Mouse (Mus musculus): ENCODE results near the gene Eomes. TPM values are rescaled to one million over a fixed set of nuclear protein-coding genes. Genes with fewer than 3 reads are reported as not detected.

Eomes gene
- polyA plus RNA-seq, 1 experiment from 2014 or later: 18.0 TPM

DNA sequence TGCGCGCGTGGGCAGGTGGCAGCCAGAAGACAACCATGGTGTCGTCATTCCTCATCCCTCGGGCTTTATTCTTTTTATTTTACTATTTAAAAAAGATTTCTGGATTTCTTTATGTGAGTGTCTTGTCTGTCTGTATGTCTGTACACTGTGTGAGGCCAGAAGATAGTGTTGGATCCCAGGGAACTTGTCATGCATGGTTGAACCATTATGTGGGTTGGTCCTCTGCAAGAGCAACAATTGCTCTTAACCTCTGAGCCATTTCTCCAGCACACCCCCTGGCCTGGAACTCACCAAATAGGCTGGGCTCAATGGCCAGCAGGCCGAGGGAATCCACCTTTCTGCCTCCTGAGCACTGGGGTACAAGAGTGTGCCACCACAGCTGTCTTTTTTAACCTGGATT is 29.5 kb downstream of the Eomes start:
- ATAC-seq: no peak
- 0 out of 2 replicates have a peak overlapping the region, but pooled peaks have one; percentile 22 for H3K9ac ChIP-seq (replicated peaks; ENCODE audit: low read depth, low read length)
- H3K36me3 ChIP-seq (ENCODE audit: control insufficient read depth, insufficient read depth): no peaks in the 10 kb centered on the region
- H3K9me3 ChIP-seq (ENCODE audit: control insufficient read depth, low read length): no peaks in the 10 kb centered on the region
- no peak overlapping the region for H3K27ac ChIP-seq (ENCODE audit: low read length)
- 78% methylated on average over 6 of the region's 6 CpGs for WGBS
- H3K4me1 ChIP-seq (replicated peaks; ENCODE audit: control insufficient read depth, insufficient read depth, low read length): peaks cover 24% of the 10 kb centered on the region
- peak overlapping the region; percentile 98 for H3K4me3 ChIP-seq (replicated peaks; ENCODE audit: low read length)
- no peaks in the 10 kb centered on the region for H3K27me3 ChIP-seq (replicated peaks; ENCODE audit: control insufficient read depth, insufficient read depth, low read length)
- peak overlapping the region; percentile 99 for H3K4me2 ChIP-seq (ENCODE audit: low read length)

DNA sequence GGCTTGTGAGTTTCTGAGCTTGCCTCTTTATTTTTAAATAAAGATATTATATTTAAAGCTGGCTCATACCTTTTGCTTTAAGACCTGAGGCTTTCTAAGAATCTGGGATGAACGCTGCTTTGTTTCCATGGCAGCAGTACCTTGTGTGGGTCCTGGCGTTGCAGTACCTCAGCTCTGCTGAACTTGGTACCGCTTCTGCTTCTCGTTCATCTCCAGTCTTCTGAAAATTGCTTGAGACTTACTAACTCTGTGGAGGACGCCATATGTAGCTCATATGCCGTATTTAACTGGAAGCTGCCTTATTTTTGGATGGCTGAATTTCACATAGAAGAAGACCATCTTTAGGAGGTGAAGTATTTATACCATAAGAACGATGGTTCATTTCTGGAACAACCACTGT is 30.6 kb downstream of the Eomes start:
- H3K9ac ChIP-seq (replicated peaks; ENCODE audit: low read depth, low read length): no peak overlapping the region
- no peaks in the 10 kb centered on the region for H3K36me3 ChIP-seq (ENCODE audit: control insufficient read depth, insufficient read depth)
- H3K9me3 ChIP-seq (ENCODE audit: control insufficient read depth, low read length): no peaks in the 10 kb centered on the region
- H3K4me1 ChIP-seq (replicated peaks; ENCODE audit: control insufficient read depth, insufficient read depth, low read length): peaks cover 24% of the 10 kb centered on the region
- no peak overlapping the region for H3K27ac ChIP-seq (ENCODE audit: low read length)
- ATAC-seq: no peak
- no peak overlapping the region for H3K4me2 ChIP-seq (ENCODE audit: low read length)
- whole genome bisulfite sequencing: 88% methylated on average over 7 of the region's 7 CpGs
- no peaks in the 10 kb centered on the region for H3K27me3 ChIP-seq (replicated peaks; ENCODE audit: control insufficient read depth, insufficient read depth, low read length)
- no peak overlapping the region for H3K4me3 ChIP-seq (replicated peaks; ENCODE audit: low read length)

DNA sequence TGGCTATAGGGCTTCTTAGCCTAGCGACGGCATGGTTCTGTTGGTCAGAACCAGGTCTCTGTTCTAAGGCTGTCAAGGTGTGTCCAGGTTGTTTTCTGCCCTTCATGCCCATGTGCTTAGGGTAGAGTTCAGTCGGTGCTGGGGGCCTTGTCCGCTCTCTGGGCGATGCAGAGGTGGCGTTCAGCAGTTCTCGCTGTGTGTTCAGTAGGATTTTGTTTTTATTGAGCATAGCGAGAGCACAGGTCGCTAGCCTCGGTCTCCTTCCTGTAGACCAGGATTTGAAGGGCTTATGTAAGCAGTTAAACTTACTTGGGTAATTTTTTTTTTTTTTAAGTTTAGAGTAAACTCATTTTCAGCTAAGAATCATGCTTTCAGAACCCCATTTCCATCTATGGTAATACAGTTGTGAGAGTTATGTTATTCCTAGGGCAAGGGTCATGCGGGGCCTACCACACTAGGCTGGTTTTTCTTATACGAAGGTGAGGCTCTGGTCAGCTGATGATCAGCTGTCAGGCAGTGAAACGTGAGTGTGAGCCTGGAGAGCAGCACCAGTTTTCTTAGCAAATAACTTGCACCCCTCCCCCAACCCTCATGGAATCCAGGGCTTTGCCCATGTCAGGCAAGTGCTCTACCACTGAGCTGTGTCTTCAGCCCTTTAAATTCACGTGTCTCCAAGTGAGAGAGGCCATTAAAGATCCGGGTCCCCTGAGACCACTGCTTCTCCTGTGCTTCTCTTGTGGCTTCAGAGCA is 33.1 kb downstream of the Eomes start:
- no peaks in the 10 kb centered on the region for H3K27me3 ChIP-seq (replicated peaks; ENCODE audit: control insufficient read depth, insufficient read depth, low read length)
- H3K4me2 ChIP-seq (ENCODE audit: low read length): no peak overlapping the region
- ATAC-seq: no peak
- H3K36me3 ChIP-seq (ENCODE audit: control insufficient read depth, insufficient read depth): peaks cover 9% of the 10 kb centered on the region
- WGBS: 84% methylated on average over 15 of the region's 15 CpGs
- H3K4me3 ChIP-seq (replicated peaks; ENCODE audit: low read length): no peak overlapping the region
- peaks cover 20% of the 10 kb centered on the region for H3K4me1 ChIP-seq (replicated peaks; ENCODE audit: control insufficient read depth, insufficient read depth, low read length)
- no peaks in the 10 kb centered on the region for H3K9me3 ChIP-seq (ENCODE audit: control insufficient read depth, low read length)
- no peak overlapping the region for H3K9ac ChIP-seq (replicated peaks; ENCODE audit: low read depth, low read length)
- no peak overlapping the region for H3K27ac ChIP-seq (ENCODE audit: low read length)

DNA sequence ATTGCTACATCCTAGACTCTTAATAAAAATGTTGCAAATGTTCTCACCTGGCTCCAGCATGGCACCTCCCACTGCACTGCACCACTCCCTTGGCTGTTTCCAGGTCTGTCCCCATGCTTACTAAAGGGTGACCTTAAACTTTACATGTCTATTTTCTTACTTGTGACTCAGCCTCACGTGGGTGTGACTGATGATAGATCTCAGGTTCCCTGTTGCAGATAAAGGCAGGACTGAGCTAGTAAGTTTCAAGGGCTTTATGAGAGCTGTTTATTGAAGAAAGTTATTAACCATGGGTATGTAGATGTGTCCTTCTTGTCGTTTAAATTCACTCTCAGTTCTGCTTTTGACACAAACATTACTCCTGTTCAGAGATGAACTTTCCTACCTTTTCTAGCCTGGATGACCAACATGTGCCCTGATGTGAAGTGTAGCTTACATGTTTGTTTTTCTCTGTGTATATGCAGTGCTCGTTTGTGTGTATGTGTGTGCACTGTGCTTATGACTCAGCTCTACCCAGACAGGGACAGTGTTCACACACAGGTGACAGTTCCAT is 34.7 kb downstream of the Eomes start:
- Histone ChIP-seq H3K27me3 (replicated peaks; ENCODE audit: control insufficient read depth, insufficient read depth, low read length) (no peaks in the 10 kb centered on the region), H3K9me3 (ENCODE audit: control insufficient read depth, low read length) (no peaks in the 10 kb centered on the region), H3K9ac (replicated peaks; ENCODE audit: low read depth, low read length) (no peak overlapping the region), H3K4me2 (ENCODE audit: low read length) (no peak overlapping the region), H3K4me3 (replicated peaks; ENCODE audit: low read length) (no peak overlapping the region), H3K36me3 (ENCODE audit: control insufficient read depth, insufficient read depth) (peaks cover 9% of the 10 kb centered on the region), H3K4me1 (replicated peaks; ENCODE audit: control insufficient read depth, insufficient read depth, low read length) (peaks cover 10% of the 10 kb centered on the region), H3K27ac (ENCODE audit: low read length) (no peak overlapping the region)
- WGBS: 88% methylated on average over 3 of the region's 3 CpGs
- ATAC-seq: no peak

DNA sequence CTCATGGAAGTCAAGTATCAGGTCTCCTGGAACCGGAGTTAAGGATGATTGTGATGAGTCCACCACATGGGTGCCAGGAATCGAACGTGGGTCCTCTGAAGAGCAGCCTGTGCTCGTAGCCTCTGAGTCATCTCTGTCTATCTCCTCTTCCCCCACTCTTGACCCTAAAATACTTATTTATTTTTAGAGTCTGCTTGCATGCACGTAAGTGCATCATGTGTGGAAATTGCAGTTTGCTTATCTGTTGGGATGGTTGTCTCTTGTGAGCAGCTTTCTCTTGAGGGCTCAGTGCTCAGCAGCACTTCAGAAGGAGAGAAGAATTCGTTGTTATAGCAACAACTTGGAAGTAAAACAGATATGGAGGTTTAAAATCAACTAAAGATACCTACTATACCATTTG is 37.5 kb downstream of the Eomes start:
- H3K9ac ChIP-seq (replicated peaks; ENCODE audit: low read depth, low read length): no peak overlapping the region
- 94% methylated on average over 6 of the region's 6 CpGs for WGBS
- no peak overlapping the region for H3K27ac ChIP-seq (ENCODE audit: low read length)
- H3K27me3 ChIP-seq (replicated peaks; ENCODE audit: control insufficient read depth, insufficient read depth, low read length): no peaks in the 10 kb centered on the region
- H3K4me3 ChIP-seq (replicated peaks; ENCODE audit: low read length): no peak overlapping the region
- peaks cover 9% of the 10 kb centered on the region for H3K36me3 ChIP-seq (ENCODE audit: control insufficient read depth, insufficient read depth)
- no peak for ATAC-seq
- H3K4me1 ChIP-seq (replicated peaks; ENCODE audit: control insufficient read depth, insufficient read depth, low read length): peaks cover 5% of the 10 kb centered on the region
- H3K9me3 ChIP-seq (ENCODE audit: control insufficient read depth, low read length): no peaks in the 10 kb centered on the region
- no peak overlapping the region for H3K4me2 ChIP-seq (ENCODE audit: low read length)

DNA sequence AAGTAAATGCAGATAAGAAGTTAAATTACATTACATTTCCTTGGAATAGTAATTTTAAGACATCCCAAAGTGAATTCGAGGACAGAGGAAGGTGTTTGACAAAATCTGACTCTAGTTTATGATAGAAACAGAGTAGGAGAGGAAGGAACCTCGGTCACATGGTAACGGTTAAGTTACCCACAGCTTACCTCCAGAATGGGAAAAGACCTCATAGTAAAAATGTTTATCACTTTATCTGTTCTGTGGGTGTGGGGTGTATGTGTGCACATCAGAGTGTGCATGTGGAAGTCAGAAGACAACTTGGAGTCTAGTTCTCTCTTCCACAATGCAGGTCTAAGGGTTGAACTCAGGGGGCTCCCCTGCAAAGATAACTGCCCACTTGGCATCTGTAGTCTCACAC is 38.1 kb downstream of the Eomes start:
- Histone ChIP-seq H3K27me3 (replicated peaks; ENCODE audit: control insufficient read depth, insufficient read depth, low read length) (no peaks in the 10 kb centered on the region), H3K9ac (replicated peaks; ENCODE audit: low read depth, low read length) (no peak overlapping the region), H3K9me3 (ENCODE audit: control insufficient read depth, low read length) (no peaks in the 10 kb centered on the region), H3K27ac (ENCODE audit: low read length) (no peak overlapping the region), H3K4me1 (replicated peaks; ENCODE audit: control insufficient read depth, insufficient read depth, low read length) (peaks cover 5% of the 10 kb centered on the region), H3K4me3 (replicated peaks; ENCODE audit: low read length) (no peak overlapping the region), H3K36me3 (ENCODE audit: control insufficient read depth, insufficient read depth) (peaks cover 9% of the 10 kb centered on the region), H3K4me2 (ENCODE audit: low read length) (no peak overlapping the region)
- no peak for ATAC-seq
- 95% methylated on average over 3 of the region's 3 CpGs for WGBS

DNA sequence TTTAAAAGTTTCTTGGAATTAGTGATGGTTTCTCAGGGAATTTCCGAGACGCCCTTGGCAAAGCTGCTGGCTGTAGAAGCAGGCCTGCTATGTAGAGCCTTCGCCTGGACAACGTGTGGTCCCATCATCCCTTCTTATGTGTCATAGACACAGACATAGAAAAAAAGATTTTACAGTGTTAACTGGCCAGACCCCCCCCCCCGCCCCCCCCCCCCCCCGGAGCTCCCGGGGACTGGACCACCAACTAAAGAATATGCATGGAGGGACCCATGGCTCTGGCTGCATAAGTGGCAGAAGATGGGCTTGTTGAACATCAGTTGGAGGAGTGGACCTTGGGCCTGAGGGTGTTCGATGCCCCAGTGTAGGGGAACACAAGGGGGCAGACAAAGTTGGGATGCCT is 39.6 kb downstream of the Eomes start:
- 82% methylated on average over 8 of the region's 8 CpGs for WGBS
- Histone ChIP-seq H3K27ac (ENCODE audit: low read length) (no peak overlapping the region), H3K27me3 (replicated peaks; ENCODE audit: control insufficient read depth, insufficient read depth, low read length) (no peaks in the 10 kb centered on the region), H3K9ac (replicated peaks; ENCODE audit: low read depth, low read length) (no peak overlapping the region), H3K4me1 (replicated peaks; ENCODE audit: control insufficient read depth, insufficient read depth, low read length) (peaks cover 5% of the 10 kb centered on the region), H3K9me3 (ENCODE audit: control insufficient read depth, low read length) (no peaks in the 10 kb centered on the region), H3K4me3 (replicated peaks; ENCODE audit: low read length) (no peak overlapping the region), H3K4me2 (ENCODE audit: low read length) (no peak overlapping the region), H3K36me3 (ENCODE audit: control insufficient read depth, insufficient read depth) (peaks cover 9% of the 10 kb centered on the region)
- no peak for ATAC-seq

DNA sequence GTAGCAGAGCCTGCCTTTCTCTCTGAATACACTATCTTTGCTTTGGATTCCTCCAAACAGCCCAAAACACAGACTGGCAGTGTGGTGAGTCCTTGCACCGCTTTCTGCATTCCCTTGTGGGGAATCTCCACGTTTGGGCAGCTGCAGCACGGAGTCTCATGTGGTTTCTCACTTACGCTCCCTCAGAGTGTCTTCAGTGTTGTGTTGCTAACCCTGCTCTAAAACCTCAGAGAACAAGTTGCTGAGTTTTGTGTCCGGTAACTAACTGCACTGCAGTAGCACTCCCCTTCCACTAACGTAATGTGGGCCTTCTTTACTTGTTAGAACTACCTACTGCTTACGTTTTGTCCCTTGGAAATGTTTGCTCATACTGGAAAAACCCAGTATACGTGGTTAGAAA is 41.1 kb downstream of the Eomes start:
- Histone ChIP-seq H3K4me3 (replicated peaks; ENCODE audit: low read length) (no peak overlapping the region), H3K9ac (replicated peaks; ENCODE audit: low read depth, low read length) (no peak overlapping the region), H3K4me1 (replicated peaks; ENCODE audit: control insufficient read depth, insufficient read depth, low read length) (peaks cover 5% of the 10 kb centered on the region), H3K4me2 (ENCODE audit: low read length) (no peak overlapping the region), H3K36me3 (ENCODE audit: control insufficient read depth, insufficient read depth) (peaks cover 9% of the 10 kb centered on the region), H3K27me3 (replicated peaks; ENCODE audit: control insufficient read depth, insufficient read depth, low read length) (no peaks in the 10 kb centered on the region), H3K9me3 (ENCODE audit: control insufficient read depth, low read length) (no peaks in the 10 kb centered on the region), H3K27ac (ENCODE audit: low read length) (no peak overlapping the region)
- ATAC-seq: no peak
- 85% methylated on average over 8 of the region's 8 CpGs for WGBS

DNA sequence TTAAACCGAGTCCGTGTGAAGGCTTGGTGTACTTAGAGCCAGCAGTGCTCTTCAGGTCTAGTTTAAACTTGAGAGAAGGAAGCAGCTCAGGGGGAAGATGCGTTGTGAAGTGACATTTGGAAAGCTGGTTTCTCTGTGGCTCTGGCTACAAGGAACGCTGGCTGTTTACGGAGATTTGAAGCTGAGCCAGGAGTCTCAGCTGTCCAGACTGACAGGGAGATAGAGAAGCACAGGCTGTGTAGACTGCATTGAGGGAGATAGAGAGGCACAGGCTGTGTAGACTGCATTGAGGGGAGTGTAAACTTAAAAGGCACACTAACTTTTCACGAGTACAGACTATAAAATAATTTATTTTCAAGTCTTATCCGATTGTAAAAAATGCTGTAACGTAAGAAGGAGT is 42.0 kb downstream of the Eomes start:
- peaks cover 5% of the 10 kb centered on the region for H3K4me1 ChIP-seq (replicated peaks; ENCODE audit: control insufficient read depth, insufficient read depth, low read length)

More for the DNA sequence above, 42.0 kb downstream of the Eomes start:
- Histone ChIP-seq H3K9me3 (ENCODE audit: control insufficient read depth, low read length) (no peaks in the 10 kb centered on the region), H3K4me3 (replicated peaks; ENCODE audit: low read length) (no peak overlapping the region), H3K9ac (replicated peaks; ENCODE audit: low read depth, low read length) (no peak overlapping the region), H3K36me3 (ENCODE audit: control insufficient read depth, insufficient read depth) (peaks cover 6% of the 10 kb centered on the region), H3K4me2 (ENCODE audit: low read length) (no peak overlapping the region), H3K27me3 (replicated peaks; ENCODE audit: control insufficient read depth, insufficient read depth, low read length) (no peaks in the 10 kb centered on the region), H3K27ac (ENCODE audit: low read length) (no peak overlapping the region)
- ATAC-seq: no peak
- 62% methylated on average over 8 of the region's 8 CpGs for WGBS

All from forebrain, embryonic 16.5 days (tissue).